Mouse (Mus musculus) heart, postnatal 10 days (tissue): ENCODE data around the gene Gm10697. TPM values are rescaled to one million over a fixed set of nuclear protein-coding genes. Genes with fewer than 3 reads are reported as not detected.
"Not testable (repeated sequence)": the region's sequence is repeated elsewhere in the genome, so short reads cannot be mapped to it uniquely, and the experiment has no call there.

Source experiments
- DNase-seq, 2 experiments: peaks; one replicate each; pipeline ENCODE4 v3.0.0; 2021
- intact Hi-C: fragments of 180-260 bp; cut with DNase I; formaldehyde crosslinking; loops from one replicate; pipeline ENCODE4 v1.15.1; 2025
- total RNA-seq, 2 experiments: library from RNA; stranded (reverse); gene quantifications; 2 replicates each; pipeline ENCODE4 v1.2.3; 2021

The Gm10697 gene
- total RNA-seq, result not detected

- intact Hi-C loops, DNase-seq: not testable (repeated sequence)
Measured at GRCm38 (mm10) chr3:94072544-94072943, at the start of gene Gm10697. Gm10697 (minus strand) TSS chr3:94072644.

DNA sequence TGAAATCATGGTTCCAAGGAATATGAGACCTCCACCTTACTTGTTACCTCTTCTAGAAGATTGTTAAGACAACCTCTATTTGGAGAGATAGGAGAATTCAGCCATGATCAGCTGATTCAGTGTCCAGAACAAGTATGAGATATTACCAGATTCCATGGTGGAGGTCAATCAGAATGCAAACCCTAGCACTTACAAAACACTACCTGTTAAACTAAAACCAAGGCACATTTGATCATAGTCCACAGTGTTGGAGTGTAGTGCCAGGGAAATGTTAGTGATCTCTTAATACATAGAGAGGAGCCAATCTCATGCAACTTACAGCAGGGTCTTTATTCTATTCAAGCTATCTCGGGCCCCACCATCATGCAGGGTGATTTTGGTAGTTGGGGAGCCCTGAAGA, 42.6 kb upstream of the Gm10697 start:
- intact Hi-C loops, DNase-seq: not testable (repeated sequence)

DNA sequence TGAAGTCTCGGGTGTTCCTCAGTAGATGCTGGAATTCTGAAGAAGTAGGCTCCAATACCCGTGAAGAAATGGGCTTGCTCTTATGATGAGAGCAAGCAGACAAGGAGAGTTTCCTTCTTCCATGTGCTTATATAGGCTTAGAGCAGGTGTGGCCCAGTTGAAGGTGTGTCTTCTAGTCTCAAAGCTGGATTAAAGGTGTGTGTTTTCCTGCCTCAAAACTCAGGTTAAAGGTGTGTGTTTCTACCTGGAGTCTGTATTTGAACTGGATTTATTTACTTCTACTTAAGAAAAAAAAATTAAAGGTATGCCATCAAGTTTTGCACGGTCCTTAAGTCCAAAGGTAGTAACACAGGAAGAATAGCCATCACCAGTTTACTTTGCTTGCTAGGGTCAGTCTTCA, 17.7 kb downstream of the Gm10697 start, which contains the start of gene Gm9125:
TSS of gene Gm9125 (minus strand) at position 101 of the 400 bp plus-strand sequence.
- DNase-seq, intact Hi-C loops: not testable (repeated sequence)

GRCm38 (mm10) chr3:94049566-94050121, 22.8 kb downstream of the Gm10697 start:
- intact Hi-C loops, DNase-seq: not testable (repeated sequence)

- DNase-seq, intact Hi-C loops: not testable (repeated sequence)
Measured at GRCm38 (mm10) chr3:94038241-94038640, 34.2 kb downstream of the Gm10697 start.

GRCm38 (mm10) chr3:94034400-94034799, 38.0 kb downstream of the Gm10697 start:
- intact Hi-C loops, DNase-seq: not testable (repeated sequence)

Other genes with a start within 250 kb of the Gm10697 start
- not detected for gene Tdpoz3, start 246.6 kb downstream of the Gm10697 start, total RNA-seq
- not detected for gene Gm9117, start 129.1 kb downstream of the Gm10697 start, total RNA-seq
- gene Tdpoz5, start 111.3 kb downstream of the Gm10697 start, total RNA-seq, result not detected
- not detected for gene Gm9125, start 17.8 kb downstream of the Gm10697 start, total RNA-seq
- not detected for gene Gm10696, start 105.5 kb upstream of the Gm10697 start, total RNA-seq
- not detected for gene Gm5286, start 124.1 kb upstream of the Gm10697 start, total RNA-seq
- not detected for gene Gm4778, start 191.4 kb upstream of the Gm10697 start, total RNA-seq
- gene Them4, start 237.4 kb upstream of the Gm10697 start, total RNA-seq, result 10 to 100 TPM; 13.5 to 14.2 TPM